Mouse (Mus musculus): ENCODE measurements around the gene Mef2b. TPM values are rescaled to one million over a fixed set of nuclear protein-coding genes. Genes with fewer than 3 reads are reported as not detected.

Gene Mef2b
- polyA plus RNA-seq, 1 experiment from 2014 or later, result 0.70 TPM

DNA sequence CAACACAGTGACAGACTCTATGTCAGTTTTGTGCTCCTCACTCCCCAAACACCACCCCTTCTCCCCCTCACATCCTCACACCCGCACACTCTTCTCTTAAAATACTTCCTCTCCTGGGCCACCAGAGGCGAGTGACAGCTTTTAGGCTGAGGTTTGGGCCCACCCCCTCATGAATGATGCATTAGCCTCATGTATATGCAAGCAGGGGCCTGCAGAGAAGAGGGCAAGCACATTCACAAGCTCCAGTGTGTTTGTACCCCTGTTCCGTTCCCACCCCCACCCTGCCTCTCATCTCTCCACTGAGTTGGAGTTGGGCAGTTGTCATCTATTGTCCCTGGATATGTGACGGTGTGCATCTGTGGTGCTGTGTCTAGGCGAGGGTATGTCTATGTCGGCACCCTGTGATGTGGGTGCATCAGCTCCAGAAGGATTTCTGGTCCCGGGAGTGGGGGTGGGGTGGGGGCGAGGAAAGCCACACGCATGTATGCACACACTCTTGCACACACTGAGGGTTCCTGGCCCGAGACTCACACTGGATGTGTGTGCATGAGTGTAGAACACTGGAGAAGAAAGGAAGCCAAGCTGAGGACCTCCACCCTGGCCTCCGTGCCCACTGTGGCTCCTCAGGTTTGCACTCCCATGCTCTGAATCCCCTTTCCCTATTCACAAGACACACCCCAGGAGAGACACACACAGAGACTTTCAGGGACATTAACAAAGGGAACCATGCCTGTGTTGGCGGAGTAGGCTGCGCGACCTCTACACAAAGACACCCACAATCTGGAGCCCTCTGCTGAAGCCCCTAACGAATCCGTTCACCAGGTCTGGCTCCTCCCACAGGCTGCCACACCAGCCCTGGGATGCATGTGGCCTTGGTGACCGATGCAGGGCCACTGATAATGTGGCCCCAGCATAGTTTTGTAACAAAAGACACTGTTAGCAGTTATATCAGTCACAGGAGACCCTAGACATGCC, 20.5 kb upstream of the Mef2b start:
- Histone ChIP-seq H3K4me3 (peak overlapping the region; percentile 55), H3K27me3 (replicated peaks; ENCODE audit: low read depth, poor library complexity, severe bottlenecking) (peaks cover 76% of the 10 kb centered on the region), H3K36me3 (replicated peaks) (no peaks in the 10 kb centered on the region), H3K4me1 (peaks cover 24% of the 10 kb centered on the region), H3K27ac (replicated peaks) (peak overlapping the region; percentile 20; the same call in 1 of the 2 replicates), H3K9me3 (no peaks in the 10 kb centered on the region)
- 9% methylated on average over 17 of the region's 17 CpGs for WGBS
- no peak for DNase-seq (ENCODE audit: low spot score)

DNA sequence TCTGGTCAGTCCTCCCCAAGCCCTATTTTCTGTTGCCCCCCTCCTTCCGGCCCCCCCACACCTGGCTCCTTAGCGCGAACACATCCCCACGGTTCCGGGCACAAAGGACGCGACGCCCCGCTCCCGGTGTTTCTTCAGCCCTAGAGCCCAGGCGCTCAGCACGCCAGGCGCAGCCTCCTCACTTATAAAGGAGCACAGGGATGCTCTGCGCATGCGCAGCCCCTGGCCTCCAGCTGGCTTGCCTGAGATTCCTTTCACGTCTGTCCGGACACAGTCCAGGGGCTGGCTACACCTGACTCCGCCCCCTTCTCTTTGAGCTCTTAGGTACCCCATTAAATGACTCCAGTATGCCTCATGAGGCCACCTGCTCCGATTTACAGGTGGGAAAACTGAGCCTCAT, 18.8 kb upstream of the Mef2b start, which contains the start of gene Ncan:
TSS of gene Ncan (minus strand) at position 207 of the 400 bp plus-strand sequence.
- Histone ChIP-seq H3K4me1 (peaks cover 24% of the 10 kb centered on the region), H3K36me3 (replicated peaks) (no peaks in the 10 kb centered on the region), H3K27ac (replicated peaks) (peak within 1 kb of the TSS; percentile 72), H3K27me3 (replicated peaks; ENCODE audit: low read depth, poor library complexity, severe bottlenecking) (peaks cover 59% of the 10 kb centered on the region), H3K4me3 (peak within 1 kb of the TSS; percentile 55), H3K9me3 (no peaks in the 10 kb centered on the region)
- peak; percentile 89 for DNase-seq (ENCODE audit: low spot score)
- WGBS, result 2% methylated on average over 19 of the region's 19 CpGs

DNA sequence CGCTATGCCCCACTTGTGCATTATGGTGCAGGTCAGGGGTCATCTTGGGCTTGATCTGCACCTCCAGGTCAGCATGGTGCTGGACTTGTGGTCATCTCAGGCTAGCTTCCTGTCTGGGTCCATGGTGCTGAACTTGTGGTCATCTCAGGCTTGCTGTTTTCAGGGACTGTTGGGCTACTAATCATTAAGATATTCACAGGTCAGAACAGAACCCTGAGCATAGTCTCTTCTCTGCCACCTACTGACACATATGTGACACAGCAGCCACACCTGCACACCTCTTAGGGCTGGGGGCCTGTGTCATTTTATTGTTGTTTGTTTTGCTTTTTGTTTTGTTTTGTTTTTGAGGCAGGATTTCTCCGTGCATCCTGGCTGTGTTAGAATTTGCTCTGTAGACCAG, 16.6 kb upstream of the Mef2b start:
- Histone ChIP-seq H3K27ac (replicated peaks) (no peak overlapping the region), H3K9me3 (no peaks in the 10 kb centered on the region), H3K4me3 (no peak overlapping the region), H3K27me3 (replicated peaks; ENCODE audit: low read depth, poor library complexity, severe bottlenecking) (peaks cover 37% of the 10 kb centered on the region), H3K4me1 (peaks cover 20% of the 10 kb centered on the region), H3K36me3 (replicated peaks) (no peaks in the 10 kb centered on the region)
- no peak for DNase-seq (ENCODE audit: low spot score)
- 53% methylated on average over 2 of the region's 2 CpGs for WGBS

GRCm38 (mm10) chr8:70124992-70125391, 14.5 kb upstream of the Mef2b start:
- WGBS, result 65% methylated on average over 8 of the region's 8 CpGs
- Histone ChIP-seq H3K27ac (replicated peaks) (no peak overlapping the region), H3K4me1 (peaks cover 15% of the 10 kb centered on the region), H3K4me3 (no peak overlapping the region), H3K9me3 (no peaks in the 10 kb centered on the region), H3K36me3 (replicated peaks) (no peaks in the 10 kb centered on the region), H3K27me3 (replicated peaks; ENCODE audit: low read depth, poor library complexity, severe bottlenecking) (peaks cover 16% of the 10 kb centered on the region)
- DNase-seq (ENCODE audit: low spot score), result no peak

DNA sequence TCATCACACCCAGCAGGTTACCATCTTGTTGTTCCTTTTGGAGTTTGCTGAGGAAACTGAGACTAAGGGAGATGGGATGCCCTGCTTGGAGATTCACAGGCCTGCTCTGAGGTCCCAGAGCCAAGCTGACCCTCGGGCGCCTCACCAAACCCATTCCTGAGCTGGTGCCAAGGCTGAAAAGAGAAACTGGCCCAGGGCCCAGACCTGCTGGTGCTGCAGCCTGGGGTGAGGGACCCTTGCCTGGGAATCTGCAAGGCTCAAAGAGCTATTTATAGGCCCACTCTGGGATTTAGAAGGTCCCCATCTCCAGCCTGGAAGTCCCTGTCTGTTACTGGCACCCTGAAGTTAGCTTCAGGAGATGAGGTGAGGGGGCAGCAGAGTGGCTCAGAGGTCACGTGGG, 11.1 kb upstream of the Mef2b start:
- no peaks in the 10 kb centered on the region for H3K9me3 ChIP-seq
- peaks cover 13% of the 10 kb centered on the region for H3K36me3 ChIP-seq (replicated peaks)
- no peak for DNase-seq (ENCODE audit: low spot score)
- H3K4me1 ChIP-seq, result peaks cover 17% of the 10 kb centered on the region
- no peak overlapping the region for H3K4me3 ChIP-seq
- WGBS, result 85% methylated on average over 3 of the region's 3 CpGs
- H3K27ac ChIP-seq (replicated peaks), result no peak overlapping the region
- no peaks in the 10 kb centered on the region; the same call in 1 of the 2 replicates for H3K27me3 ChIP-seq (replicated peaks; ENCODE audit: low read depth, poor library complexity, severe bottlenecking)

- no peaks in the 10 kb centered on the region for H3K9me3 ChIP-seq
- H3K36me3 ChIP-seq (replicated peaks), result peaks cover 23% of the 10 kb centered on the region
- H3K27me3 ChIP-seq (replicated peaks; ENCODE audit: low read depth, poor library complexity, severe bottlenecking), result no peaks in the 10 kb centered on the region; the same call in 1 of the 2 replicates
- H3K27ac ChIP-seq (replicated peaks), result no peak overlapping the region
- no peak for DNase-seq (ENCODE audit: low spot score)
- WGBS, result 61% methylated on average over 9 of the region's 9 CpGs
- H3K4me1 ChIP-seq, result peaks cover 17% of the 10 kb centered on the region
- no peak overlapping the region for H3K4me3 ChIP-seq
Measured at GRCm38 (mm10) chr8:70129309-70129952, 10.1 kb upstream of the Mef2b start.

- H3K4me1 ChIP-seq, result peaks cover 17% of the 10 kb centered on the region
- H3K36me3 ChIP-seq (replicated peaks), result peaks cover 30% of the 10 kb centered on the region
- H3K4me3 ChIP-seq, result 0 out of 2 replicates have a peak overlapping the region, but pooled peaks have one; percentile 85
- no peaks in the 10 kb centered on the region for H3K9me3 ChIP-seq
- WGBS, result 79% methylated on average over 3 of the region's 3 CpGs
- no peak for DNase-seq (ENCODE audit: low spot score)
- no peaks in the 10 kb centered on the region for H3K27me3 ChIP-seq (replicated peaks; ENCODE audit: low read depth, poor library complexity, severe bottlenecking)
- no peak overlapping the region for H3K27ac ChIP-seq (replicated peaks)
Measured at GRCm38 (mm10) chr8:70130066-70130465, 9.4 kb upstream of the Mef2b start.

DNA sequence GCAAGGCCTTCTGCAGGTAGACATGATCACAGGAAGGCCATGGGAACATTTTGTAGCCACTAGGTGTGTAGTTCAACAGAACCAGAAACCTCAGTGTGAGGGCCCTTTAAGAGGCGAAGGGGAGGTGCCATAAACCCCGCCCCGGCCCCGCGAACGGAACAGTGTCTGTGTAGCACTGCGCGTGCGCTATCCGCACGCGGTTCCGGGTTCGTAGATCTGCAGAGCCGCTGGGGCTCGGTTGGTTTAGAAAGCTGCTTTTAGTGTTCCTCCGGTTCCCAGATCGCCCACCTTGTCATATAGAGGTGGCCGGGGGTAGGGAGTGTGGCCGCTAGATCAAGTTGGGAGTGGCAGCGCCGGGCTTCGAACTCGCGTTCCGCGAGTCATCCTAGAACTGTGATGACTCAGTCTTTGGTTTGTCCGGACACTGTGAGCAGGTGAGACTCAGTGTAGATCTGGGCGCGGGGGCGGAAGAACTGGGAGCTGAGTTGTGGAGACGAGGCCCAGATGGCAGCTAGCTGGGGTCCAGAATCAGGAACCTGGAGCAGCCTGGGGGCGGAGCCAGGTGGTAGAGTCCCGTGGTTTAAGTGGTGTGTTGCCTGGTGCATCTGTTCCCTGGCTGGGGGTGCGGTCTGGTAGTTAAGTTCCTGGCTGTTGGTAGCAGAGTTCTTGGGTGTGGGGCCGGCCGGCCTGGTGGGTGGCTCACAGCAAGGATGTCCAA, 8.2 kb upstream of the Mef2b start, which contains the start of gene Nr2c2ap:
TSS of gene Nr2c2ap (plus strand) at position 168 of the 718 bp plus-strand sequence.
- Histone ChIP-seq H3K36me3 (replicated peaks) (peaks cover 42% of the 10 kb centered on the region), H3K27me3 (replicated peaks; ENCODE audit: low read depth, poor library complexity, severe bottlenecking) (no peaks in the 10 kb centered on the region), H3K9me3 (no peaks in the 10 kb centered on the region), H3K4me1 (peaks cover 17% of the 10 kb centered on the region), H3K27ac (replicated peaks) (peak within 1 kb of the TSS; percentile 82), H3K4me3 (peak within 1 kb of the TSS; percentile 85)
- 1% methylated on average over 37 of the region's 37 CpGs for WGBS
- peak; percentile 90 for DNase-seq (ENCODE audit: low spot score)

GRCm38 (mm10) chr8:70134086-70134485, 5.4 kb upstream of the Mef2b start:
- peaks cover 53% of the 10 kb centered on the region for H3K36me3 ChIP-seq (replicated peaks)
- no peaks in the 10 kb centered on the region for H3K9me3 ChIP-seq
- peaks cover 26% of the 10 kb centered on the region for H3K4me1 ChIP-seq
- H3K4me3 ChIP-seq, result no peak overlapping the region
- no peak overlapping the region for H3K27ac ChIP-seq (replicated peaks)
- 89% methylated on average over 5 of the region's 5 CpGs for WGBS
- no peak for DNase-seq (ENCODE audit: low spot score)
- no peaks in the 10 kb centered on the region for H3K27me3 ChIP-seq (replicated peaks; ENCODE audit: low read depth, poor library complexity, severe bottlenecking)

DNA sequence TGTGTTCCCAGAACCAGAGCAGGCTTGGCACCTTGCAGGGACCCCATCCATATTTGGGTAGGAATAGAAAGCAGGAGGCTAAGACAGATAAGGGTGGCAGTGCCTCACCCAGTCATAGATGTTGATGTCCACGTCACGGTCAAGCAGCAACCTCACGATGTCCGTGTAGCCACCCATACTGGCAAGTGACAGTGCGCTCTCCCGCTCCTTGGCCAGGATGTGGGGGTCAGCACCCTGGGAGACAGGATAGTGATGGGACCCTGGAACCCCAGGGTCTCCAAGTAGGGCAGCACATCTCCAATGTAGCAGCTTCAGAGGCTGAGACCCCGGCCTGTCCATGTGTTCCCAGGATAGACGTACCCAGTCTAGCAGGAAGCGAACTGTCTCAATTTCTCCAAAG, 4.6 kb upstream of the Mef2b start:
- Histone ChIP-seq H3K9me3 (no peaks in the 10 kb centered on the region), H3K27me3 (replicated peaks; ENCODE audit: low read depth, poor library complexity, severe bottlenecking) (no peaks in the 10 kb centered on the region), H3K4me1 (peaks cover 21% of the 10 kb centered on the region), H3K36me3 (replicated peaks) (peaks cover 53% of the 10 kb centered on the region), H3K27ac (replicated peaks) (no peak overlapping the region), H3K4me3 (no peak overlapping the region)
- no peak for DNase-seq (ENCODE audit: low spot score)
- WGBS, result 93% methylated on average over 9 of the region's 9 CpGs

DNA sequence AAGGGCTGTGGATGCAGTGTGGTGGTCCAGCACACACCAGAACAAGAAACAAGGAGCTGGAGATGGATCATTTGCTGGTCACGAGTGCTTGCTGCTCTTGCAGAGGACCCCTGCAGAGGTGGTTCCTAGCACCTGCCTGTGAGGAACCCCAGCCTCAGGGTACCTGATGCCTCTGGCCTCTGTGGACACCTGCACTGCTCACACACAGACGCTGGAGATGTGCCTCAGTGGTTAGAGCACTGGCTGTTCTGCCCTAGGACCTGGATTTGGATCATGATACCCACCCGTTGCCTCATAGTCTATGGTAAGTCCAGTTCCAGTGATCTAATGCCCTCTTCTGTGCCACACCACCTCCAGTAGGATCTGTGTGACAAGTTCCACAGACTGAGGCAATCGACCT, 2.9 kb upstream of the Mef2b start:
- H3K27ac ChIP-seq (replicated peaks), result no peak overlapping the region
- no peak for DNase-seq (ENCODE audit: low spot score)
- H3K36me3 ChIP-seq (replicated peaks), result peaks cover 53% of the 10 kb centered on the region
- 88% methylated on average over 4 of the region's 4 CpGs for WGBS
- H3K4me1 ChIP-seq, result peaks cover 26% of the 10 kb centered on the region
- H3K4me3 ChIP-seq, result no peak overlapping the region
- no peaks in the 10 kb centered on the region for H3K27me3 ChIP-seq (replicated peaks; ENCODE audit: low read depth, poor library complexity, severe bottlenecking)
- H3K9me3 ChIP-seq, result no peaks in the 10 kb centered on the region

DNA sequence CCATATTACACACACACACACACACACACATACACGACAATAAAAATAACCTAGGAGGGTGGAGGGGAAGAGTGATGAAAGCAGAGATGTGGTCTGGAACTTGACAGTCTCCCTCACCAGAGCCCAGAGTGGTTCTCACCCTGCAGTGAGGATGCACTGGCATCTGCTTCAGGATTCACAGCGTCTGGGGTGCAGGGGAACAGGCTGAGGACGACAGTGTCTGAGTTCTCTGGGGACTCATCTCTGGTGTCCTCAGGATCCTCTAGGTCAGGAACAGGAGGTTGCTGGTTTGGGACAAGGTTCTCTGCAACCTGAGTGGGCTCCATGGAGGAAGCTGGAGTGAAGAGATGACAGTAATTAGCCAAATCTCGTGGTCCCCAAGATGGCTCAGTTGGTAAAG, 1.6 kb upstream of the Mef2b start:
- Histone ChIP-seq H3K36me3 (replicated peaks) (peaks cover 58% of the 10 kb centered on the region), H3K4me3 (peak overlapping the region; percentile 89), H3K9me3 (no peaks in the 10 kb centered on the region), H3K27me3 (replicated peaks; ENCODE audit: low read depth, poor library complexity, severe bottlenecking) (no peaks in the 10 kb centered on the region), H3K4me1 (peaks cover 21% of the 10 kb centered on the region), H3K27ac (replicated peaks) (no peak overlapping the region)
- 81% methylated on average over 4 of the region's 4 CpGs for WGBS
- DNase-seq (ENCODE audit: low spot score), result no peak

Measured in embryonic facial prominence, embryonic 10.5 days (tissue).